Mouse (Mus musculus): Measurements from ENCODE around the gene Fbf1. TPM values are rescaled to one million over a fixed set of nuclear protein-coding genes. Genes with fewer than 3 reads are reported as not detected.
"Not testable (repeated sequence)": the region's sequence is repeated elsewhere in the genome, so short reads cannot be mapped to it uniquely, and the experiment has no call there.

The Fbf1 gene
- polyA plus RNA-seq, 1 experiment from 2014 or later: 80.8 TPM

DNA sequence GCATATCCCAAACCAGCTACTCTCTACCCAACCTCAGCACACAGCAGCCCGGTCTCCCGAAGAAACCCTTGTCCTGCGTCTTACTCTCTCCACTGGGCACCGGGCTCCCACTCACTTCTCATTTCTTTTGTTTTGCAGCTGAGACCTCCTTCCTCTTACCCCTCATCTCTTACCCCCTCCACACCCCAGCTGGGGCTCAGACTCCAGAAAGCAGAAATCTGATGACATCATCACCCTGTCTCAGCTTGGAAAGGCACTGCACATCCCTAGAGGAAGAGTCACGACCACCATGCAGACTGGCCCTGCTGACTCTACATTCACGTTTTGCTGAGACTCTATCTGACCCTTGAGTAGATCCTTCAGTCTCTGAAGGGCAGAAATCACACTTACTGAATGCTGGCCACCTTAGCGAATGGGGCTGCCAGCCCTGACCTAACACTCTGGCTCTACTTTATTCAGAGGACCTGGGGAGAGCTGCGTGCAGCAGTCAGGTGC is 37.9 kb downstream of the Fbf1 start:
- peak overlapping the region; percentile 69 for H3K9ac ChIP-seq
- 44% methylated on average over 8 of the region's 8 CpGs for WGBS
- peak overlapping the region; percentile 53 for H3K4me3 ChIP-seq (replicated peaks)
- peak; percentile 37 for ATAC-seq (ENCODE audit: low FRiP score)
- peaks cover 34% of the 10 kb centered on the region for H3K4me1 ChIP-seq
- peak overlapping the region; percentile 87 for H3K27ac ChIP-seq
- H3K36me3 ChIP-seq (replicated peaks): peaks cover 42% of the 10 kb centered on the region
- H3K27me3 ChIP-seq: 0 out of 2 replicates have a peak, but pooled peaks cover 9% of the 10 kb centered on the region
- peak overlapping the region; percentile 83 for H3K4me2 ChIP-seq
- no peaks in the 10 kb centered on the region for H3K9me3 ChIP-seq

DNA sequence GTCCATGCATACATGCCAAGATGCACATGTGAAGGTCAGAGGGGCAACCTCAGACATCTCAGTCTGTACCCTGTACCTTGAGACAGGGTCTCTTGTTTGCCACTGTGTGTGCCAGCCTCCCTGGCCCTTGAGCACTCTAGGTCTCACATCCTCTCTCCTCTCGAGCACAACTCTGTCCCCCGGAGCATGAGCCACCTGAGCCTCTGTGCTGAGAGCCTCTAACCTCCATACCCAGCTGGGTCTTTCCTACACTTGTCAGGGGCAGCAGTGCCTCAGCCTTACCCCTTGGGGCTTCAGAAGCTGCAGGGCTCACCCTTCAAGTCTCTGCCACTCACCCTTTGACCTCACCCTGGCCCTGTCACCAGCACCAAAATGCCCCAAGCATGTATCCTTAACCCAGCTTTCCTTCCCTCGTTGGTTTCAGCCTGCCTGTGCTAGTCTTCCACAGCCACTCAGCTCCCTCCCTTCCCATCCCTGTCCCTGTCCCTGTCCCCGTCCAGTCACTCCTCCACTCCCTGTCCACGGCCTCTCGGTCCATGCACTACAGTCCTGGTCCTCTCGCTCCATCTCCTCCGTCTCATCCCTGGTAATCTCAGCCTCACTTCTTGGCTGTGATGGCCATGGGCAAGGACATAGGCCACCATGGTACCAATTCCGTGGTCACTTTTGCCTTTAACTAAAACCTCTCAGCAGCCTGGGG is 38.7 kb downstream of the Fbf1 start:
- 0 out of 2 replicates have a peak, but pooled peaks cover 9% of the 10 kb centered on the region for H3K27me3 ChIP-seq
- H3K9ac ChIP-seq: 0 out of 2 replicates have a peak overlapping the region, but pooled peaks have one; percentile 69
- peaks cover 34% of the 10 kb centered on the region for H3K4me1 ChIP-seq

DNA sequence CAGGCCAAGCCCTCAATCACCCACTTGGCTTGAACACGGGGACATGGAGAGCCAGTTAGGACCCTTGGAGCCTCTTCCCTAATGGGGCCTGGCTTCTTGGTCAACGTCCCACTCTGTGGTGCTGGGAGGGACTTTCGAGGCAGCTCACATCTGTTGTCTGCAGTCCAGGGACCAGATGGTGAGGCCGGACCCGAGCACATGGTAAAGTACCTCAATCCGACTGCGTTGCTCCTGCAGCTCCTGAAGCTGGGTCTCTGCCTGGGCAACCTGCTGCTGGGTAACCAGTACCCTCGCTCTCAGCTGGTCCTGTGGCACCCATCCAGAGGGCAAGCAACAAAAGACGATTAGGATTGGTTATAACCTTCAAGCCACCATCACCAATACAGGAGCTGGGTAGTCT is 40.0 kb downstream of the Fbf1 start:
- Histone ChIP-seq H3K4me2 (no peak overlapping the region), H3K9ac (no peak overlapping the region)

More for the DNA sequence above, 38.7 kb downstream of the Fbf1 start:
- Histone ChIP-seq H3K9me3 (no peaks in the 10 kb centered on the region), H3K36me3 (replicated peaks) (peaks cover 34% of the 10 kb centered on the region), H3K4me3 (replicated peaks) (no peak overlapping the region), H3K4me2 (no peak overlapping the region), H3K27ac (no peak overlapping the region; the same call in 1 of the 2 replicates)
- no peak for ATAC-seq (ENCODE audit: low FRiP score)
- 81% methylated on average over 9 of the region's 9 CpGs for WGBS

DNA sequence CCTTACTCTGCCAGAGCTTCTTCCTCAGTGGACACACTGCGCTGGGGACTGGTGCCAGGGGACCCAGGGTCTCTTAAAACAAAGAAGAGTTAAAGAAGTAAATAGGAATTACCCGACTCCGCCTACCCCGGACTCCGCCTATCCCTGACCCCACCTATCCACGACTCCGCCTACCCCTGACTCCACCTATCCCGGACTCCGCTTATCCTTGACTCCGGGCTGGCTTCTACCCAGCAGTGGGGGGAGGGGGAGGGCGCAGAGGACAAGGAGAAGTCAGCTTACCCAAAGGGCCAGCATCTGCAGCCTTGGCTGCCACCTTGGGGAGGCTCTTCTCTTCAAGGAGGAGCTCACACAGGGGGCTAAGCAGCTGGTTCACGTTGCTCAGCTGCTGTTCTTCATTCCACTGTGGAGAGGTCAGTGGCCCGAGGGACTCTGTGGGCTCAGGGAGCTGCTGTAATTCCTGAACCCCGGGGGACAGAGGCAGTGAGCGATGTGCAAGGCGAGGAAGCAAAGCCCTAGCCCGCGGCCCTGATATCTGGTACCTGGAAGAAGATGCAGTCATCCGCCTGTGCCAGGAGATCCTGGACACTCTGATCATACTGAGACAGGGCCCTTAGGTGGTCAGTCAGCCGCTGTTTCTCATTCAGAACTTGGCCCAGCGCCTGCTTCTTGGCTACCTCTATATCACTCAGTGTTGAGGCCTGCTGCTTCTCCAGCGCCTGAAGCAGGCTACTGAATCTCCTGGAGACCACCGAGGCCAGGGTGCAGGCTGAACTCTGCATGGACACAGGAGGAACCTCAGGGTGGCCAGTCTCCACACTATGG is 40.6 kb downstream of the Fbf1 start, which contains the start of gene Trim47:
TSS of gene Trim47 (minus strand) at position 55 of the 825 bp plus-strand sequence.
- Histone ChIP-seq H3K36me3 (replicated peaks) (peaks cover 16% of the 10 kb centered on the region), H3K4me1 (peaks cover 34% of the 10 kb centered on the region), H3K4me3 (replicated peaks) (no peak within 1 kb of the TSS), H3K27me3 (0 out of 2 replicates have a peak, but pooled peaks cover 9% of the 10 kb centered on the region), H3K4me2 (peak within 1 kb of the TSS; percentile 22), H3K9ac (no peak within 1 kb of the TSS), H3K9me3 (no peaks in the 10 kb centered on the region), H3K27ac (peak within 1 kb of the TSS; percentile 46; the same call in 1 of the 2 replicates)
- ATAC-seq (ENCODE audit: low FRiP score): no peak
- WGBS: 23% methylated on average over 23 of the region's 23 CpGs

More for the DNA sequence above, 40.0 kb downstream of the Fbf1 start:
- Histone ChIP-seq H3K27me3 (0 out of 2 replicates have a peak, but pooled peaks cover 9% of the 10 kb centered on the region), H3K27ac (peak overlapping the region; percentile 46; the same call in 1 of the 2 replicates), H3K4me1 (peaks cover 34% of the 10 kb centered on the region), H3K36me3 (replicated peaks) (peaks cover 22% of the 10 kb centered on the region), H3K4me3 (replicated peaks) (no peak overlapping the region), H3K9me3 (no peaks in the 10 kb centered on the region)
- ATAC-seq (ENCODE audit: low FRiP score): no peak
- 81% methylated on average over 9 of the region's 9 CpGs for WGBS

DNA sequence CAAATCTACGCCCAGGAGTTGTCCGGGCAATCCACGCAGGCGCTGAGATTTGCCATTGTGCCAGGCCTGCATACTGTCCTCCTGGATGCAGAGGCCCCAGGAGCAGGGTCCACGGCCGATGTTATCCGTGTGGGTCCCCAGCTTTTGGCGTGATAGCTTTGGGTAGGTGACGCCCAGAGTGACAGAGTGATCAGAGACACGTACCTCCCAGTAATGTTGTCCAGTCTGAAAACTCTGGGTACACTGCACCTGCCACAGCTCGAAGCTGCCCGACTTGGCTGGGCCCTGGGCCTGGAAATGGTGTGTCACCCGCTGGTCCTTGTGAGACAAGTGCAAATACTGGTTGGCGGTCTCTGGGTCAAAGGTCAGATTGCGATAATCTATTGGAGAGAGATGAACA is 41.7 kb downstream of the Fbf1 start:
- H3K4me2 ChIP-seq: no peak overlapping the region
- H3K9me3 ChIP-seq: no peaks in the 10 kb centered on the region
- no peak overlapping the region for H3K9ac ChIP-seq
- 94% methylated on average over 15 of the region's 15 CpGs for WGBS
- H3K27ac ChIP-seq: no peak overlapping the region
- no peak for ATAC-seq (ENCODE audit: low FRiP score)
- H3K27me3 ChIP-seq: 0 out of 2 replicates have a peak, but pooled peaks cover 7% of the 10 kb centered on the region
- peaks cover 29% of the 10 kb centered on the region for H3K4me1 ChIP-seq
- H3K36me3 ChIP-seq (replicated peaks): peaks cover 5% of the 10 kb centered on the region
- no peak overlapping the region for H3K4me3 ChIP-seq (replicated peaks)

DNA sequence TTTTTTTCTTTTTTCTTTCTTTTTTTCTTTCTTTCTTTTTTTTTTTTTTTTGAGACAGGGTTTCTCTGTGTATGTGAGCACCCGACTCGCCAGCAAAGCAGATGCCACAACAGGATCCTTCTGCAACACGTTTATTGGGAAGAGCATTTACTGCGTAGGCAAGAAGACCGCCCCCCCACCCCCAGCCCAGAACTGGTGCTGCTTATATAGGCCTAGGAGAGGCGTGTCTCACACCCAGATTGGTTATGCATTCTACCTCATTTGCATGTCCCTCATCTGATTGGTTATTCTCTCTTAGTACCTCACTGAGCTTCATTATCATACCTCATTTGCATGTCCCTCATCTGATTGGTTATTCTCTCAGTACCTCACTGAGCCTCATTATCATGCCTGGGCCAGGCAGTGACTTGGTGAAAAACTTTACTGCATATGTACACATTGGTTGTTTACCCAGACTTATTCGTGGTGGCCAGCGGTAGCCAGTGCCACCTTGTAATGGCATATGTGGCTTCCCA is 46.2 kb downstream of the Fbf1 start:
- not testable (repeated sequence) for H3K9ac ChIP-seq; H3K4me3 ChIP-seq (replicated peaks); H3K4me1 ChIP-seq; ATAC-seq (ENCODE audit: low FRiP score); H3K27ac ChIP-seq; H3K27me3 ChIP-seq; H3K9me3 ChIP-seq; H3K36me3 ChIP-seq (replicated peaks); H3K4me2 ChIP-seq
- WGBS: 91% methylated on average over 8 of the region's 8 CpGs

DNA sequence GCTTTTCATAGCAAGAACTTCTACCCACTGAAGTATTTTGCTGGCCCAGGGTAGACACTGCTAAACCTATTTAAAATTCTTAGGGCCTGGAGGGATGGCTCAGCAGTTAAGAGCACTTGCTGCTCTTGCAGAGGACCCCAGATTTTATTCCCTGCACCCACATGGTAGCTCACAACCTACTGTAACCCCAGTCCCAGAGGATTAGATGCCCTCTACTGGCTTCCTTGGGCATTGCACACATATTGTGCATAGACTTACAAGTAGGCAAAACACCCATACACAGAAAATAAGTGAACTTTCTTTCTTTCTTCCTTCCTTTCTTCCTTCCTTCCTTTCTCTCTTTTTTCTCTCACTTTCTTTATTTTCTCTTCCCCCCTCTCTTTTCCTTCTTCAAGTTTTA is 50.1 kb downstream of the Fbf1 start:
- H3K4me1 ChIP-seq: peaks cover 10% of the 10 kb centered on the region
- H3K27me3 ChIP-seq: 0 out of 2 replicates have a peak, but pooled peaks cover under 1% of the 10 kb centered on the region
- H3K4me2 ChIP-seq: no peak overlapping the region
- H3K27ac ChIP-seq: no peak overlapping the region
- H3K4me3 ChIP-seq (replicated peaks): no peak overlapping the region
- ATAC-seq (ENCODE audit: low FRiP score): no peak
- H3K36me3 ChIP-seq (replicated peaks): no peaks in the 10 kb centered on the region
- no peaks in the 10 kb centered on the region for H3K9me3 ChIP-seq
- H3K9ac ChIP-seq: no peak overlapping the region

DNA sequence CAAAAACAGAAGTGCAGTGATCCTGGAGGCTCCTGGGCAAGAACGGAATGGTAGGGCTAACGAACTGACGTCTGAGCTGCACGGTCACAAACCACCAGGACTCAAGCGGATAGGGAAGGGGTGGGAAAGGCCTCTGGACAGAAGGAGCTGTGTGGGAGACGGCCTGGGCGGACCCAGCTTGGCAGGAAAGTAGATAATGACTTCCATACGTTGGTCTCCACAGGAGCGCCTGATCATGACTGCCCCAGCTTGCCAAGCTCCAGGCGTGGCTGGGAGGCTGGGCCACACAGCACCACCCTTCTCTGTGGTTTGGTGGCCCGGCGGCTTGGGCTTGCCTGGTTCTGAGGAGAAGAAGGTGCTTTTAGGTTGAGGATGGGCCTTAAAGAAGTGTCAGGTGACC is 50.7 kb downstream of the Fbf1 start:
- no peak overlapping the region for H3K9ac ChIP-seq
- no peaks in the 10 kb centered on the region for H3K36me3 ChIP-seq (replicated peaks)
- no peak for ATAC-seq (ENCODE audit: low FRiP score)
- H3K4me1 ChIP-seq: peaks cover 10% of the 10 kb centered on the region
- no peaks in the 10 kb centered on the region for H3K9me3 ChIP-seq
- H3K27ac ChIP-seq: no peak overlapping the region
- WGBS: 73% methylated on average over 12 of the region's 12 CpGs
- H3K27me3 ChIP-seq: peaks cover 4% of the 10 kb centered on the region
- no peak overlapping the region for H3K4me2 ChIP-seq
- no peak overlapping the region for H3K4me3 ChIP-seq (replicated peaks)

DNA sequence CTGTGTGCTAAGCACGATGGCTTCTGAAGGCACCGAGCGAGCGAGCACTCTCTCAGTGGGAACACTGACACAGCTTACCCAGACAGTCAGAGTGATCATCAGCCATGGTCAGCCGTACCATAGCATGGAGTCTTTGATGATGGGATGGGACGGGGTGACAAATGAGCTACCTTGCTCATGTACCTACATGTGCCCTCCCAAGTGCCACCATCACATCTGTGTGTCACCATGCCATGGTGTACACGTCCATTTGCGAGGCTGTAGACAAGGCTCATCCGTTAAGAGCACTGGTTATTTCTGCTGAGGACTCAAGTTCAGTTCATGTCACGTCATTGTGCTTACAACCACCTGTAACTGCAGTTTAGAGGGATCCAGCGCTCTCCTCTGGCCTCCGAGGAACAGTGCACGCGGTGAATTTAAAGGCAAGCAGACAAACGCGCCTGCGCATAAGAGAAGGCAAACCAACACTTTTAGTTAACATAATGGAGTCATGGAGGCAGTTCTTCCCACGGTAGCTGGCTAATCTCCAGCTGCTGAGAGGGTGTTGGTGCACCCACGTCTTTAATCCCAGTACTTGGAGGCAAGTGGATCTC is 56.3 kb downstream of the Fbf1 start:
- Histone ChIP-seq H3K4me2 (no peak overlapping the region), H3K9ac (no peak overlapping the region), H3K4me3 (replicated peaks) (no peak overlapping the region), H3K9me3 (no peaks in the 10 kb centered on the region), H3K36me3 (replicated peaks) (no peaks in the 10 kb centered on the region), H3K27ac (no peak overlapping the region), H3K4me1 (peaks cover 33% of the 10 kb centered on the region), H3K27me3 (peaks cover 60% of the 10 kb centered on the region)
- 83% methylated on average over 19 of the region's 19 CpGs for WGBS
- no peak for ATAC-seq (ENCODE audit: low FRiP score)

DNA sequence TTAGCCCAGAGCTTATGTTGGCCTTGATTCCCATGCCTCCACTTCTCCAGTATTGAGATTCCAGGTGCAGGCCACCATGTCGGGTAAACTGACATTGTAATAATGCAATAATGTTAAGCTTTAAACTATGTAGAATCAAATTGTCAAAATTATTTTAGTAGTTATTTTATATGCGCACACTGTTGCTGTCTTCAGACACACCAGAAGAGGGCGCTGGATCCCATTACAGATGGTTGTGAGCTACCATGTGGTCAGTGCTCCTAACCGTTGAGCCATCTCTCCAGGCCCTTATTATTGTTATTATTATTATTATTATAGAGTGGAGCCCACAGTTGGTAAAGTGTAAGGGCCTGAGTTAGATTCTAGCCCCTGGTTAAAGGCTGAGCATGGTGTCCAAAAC is 56.9 kb downstream of the Fbf1 start:
- H3K4me1 ChIP-seq: peaks cover 39% of the 10 kb centered on the region

DNA sequence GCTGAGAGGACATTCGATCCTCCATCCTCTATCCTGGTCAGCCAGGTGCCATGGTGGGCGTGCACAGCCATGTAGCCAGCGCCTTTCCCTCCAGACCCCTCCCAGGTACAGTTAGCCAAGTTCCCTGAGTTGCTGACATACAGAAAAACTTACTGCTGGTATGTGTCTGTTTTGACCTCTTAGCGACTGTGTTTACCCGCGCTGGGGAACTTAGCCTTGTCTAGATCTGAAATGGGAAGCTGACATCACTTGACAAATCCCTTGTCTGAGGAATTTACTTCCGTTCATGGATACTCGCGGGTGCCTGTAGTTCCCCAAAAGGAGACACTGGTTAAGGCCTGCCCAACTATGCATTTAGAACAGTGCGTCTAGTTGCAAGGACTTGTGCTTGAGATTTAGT is 57.4 kb downstream of the Fbf1 start:
- ATAC-seq (ENCODE audit: low FRiP score): no peak
- Histone ChIP-seq H3K27me3 (peaks cover 71% of the 10 kb centered on the region), H3K9me3 (no peaks in the 10 kb centered on the region), H3K36me3 (replicated peaks) (no peaks in the 10 kb centered on the region), H3K4me2 (peak overlapping the region; percentile 46), H3K27ac (no peak overlapping the region), H3K4me1 (peaks cover 42% of the 10 kb centered on the region), H3K9ac (no peak overlapping the region), H3K4me3 (replicated peaks) (peak overlapping the region; percentile 38; the same call in 1 of the 2 replicates)
- 36% methylated on average over 10 of the region's 10 CpGs for WGBS

More for the DNA sequence above, 56.9 kb downstream of the Fbf1 start:
- Histone ChIP-seq H3K9ac (no peak overlapping the region), H3K27ac (no peak overlapping the region), H3K27me3 (peaks cover 66% of the 10 kb centered on the region), H3K36me3 (replicated peaks) (no peaks in the 10 kb centered on the region), H3K4me2 (no peak overlapping the region), H3K9me3 (no peaks in the 10 kb centered on the region), H3K4me3 (replicated peaks) (no peak overlapping the region)
- 75% methylated on average over 4 of the region's 4 CpGs for WGBS
- no peak for ATAC-seq (ENCODE audit: low FRiP score)

DNA sequence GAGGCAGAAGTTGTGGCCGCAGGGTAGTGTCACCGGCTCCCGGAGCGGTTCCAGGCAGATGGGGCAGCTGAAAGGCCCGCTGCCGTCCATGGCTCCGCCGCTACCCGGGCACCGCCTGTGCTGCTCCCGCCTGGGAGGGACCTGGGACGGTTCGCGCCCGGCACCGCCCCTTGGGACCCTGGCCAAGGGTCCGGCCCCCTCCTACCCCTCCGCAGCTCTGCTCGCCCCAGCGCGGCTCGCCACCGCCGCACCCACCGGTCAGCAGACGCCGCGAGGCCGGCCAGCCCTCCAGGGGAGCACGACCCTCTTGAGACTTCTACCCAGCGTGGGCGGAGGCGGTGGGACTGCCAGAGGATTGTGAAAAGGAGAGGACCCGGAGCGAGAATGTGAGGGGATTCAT is 57.8 kb downstream of the Fbf1 start:
- Histone ChIP-seq H3K4me3 (replicated peaks) (peak overlapping the region; percentile 38), H3K36me3 (replicated peaks) (no peaks in the 10 kb centered on the region), H3K4me1 (peaks cover 42% of the 10 kb centered on the region), H3K27ac (no peak overlapping the region), H3K9ac (peak overlapping the region; percentile 29), H3K4me2 (peak overlapping the region; percentile 46), H3K9me3 (no peaks in the 10 kb centered on the region), H3K27me3 (peaks cover 75% of the 10 kb centered on the region)
- WGBS: 3% methylated on average over 35 of the region's 35 CpGs
- ATAC-seq (ENCODE audit: low FRiP score): no peak
